Mouse (Mus musculus) spleen, postnatal 4 days (tissue): ENCODE results near the gene Pram1.

ENCODE experiments used
- DNase-seq, 2 experiments: peaks; one replicate each; pipeline ENCODE4 v3.0.0; 2022; ENCODE audit warnings: low spot score in 2 of 2

Gene Pram1

GRCm38 (mm10) chr17:33666813-33667212 lies 29.0 kb downstream of the Pram1 start:
- DNase-seq = no peak

DNA sequence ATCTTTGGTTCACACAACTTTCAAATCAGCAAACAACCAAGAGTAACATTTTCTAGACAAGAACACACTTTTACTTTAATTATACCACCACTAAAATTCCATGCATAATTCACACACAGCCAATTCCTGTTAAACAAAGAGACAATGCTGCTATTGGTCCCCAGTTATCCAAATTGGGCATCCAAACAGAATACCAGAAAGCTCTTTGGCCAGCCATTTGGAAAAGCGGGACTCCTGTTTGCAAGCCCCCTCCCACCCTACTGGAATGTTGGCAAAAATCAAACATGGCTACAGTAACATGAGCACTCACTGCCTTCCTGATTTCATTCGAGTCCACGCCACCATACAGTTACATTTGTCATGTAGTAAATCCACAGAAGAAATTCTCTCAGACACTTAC lies 31.8 kb downstream of the Pram1 start:
- no peak for DNase-seq

GRCm38 (mm10) chr17:33673837-33674236 lies 36.0 kb downstream of the Pram1 start:
- no peak for DNase-seq

- no peak for DNase-seq
Measured at GRCm38 (mm10) chr17:33675452-33675851, 37.6 kb downstream of the Pram1 start.

GRCm38 (mm10) chr17:33676086-33676485 lies 38.2 kb downstream of the Pram1 start:
- DNase-seq = no peak

- DNase-seq = no peak
Measured at GRCm38 (mm10) chr17:33678771-33679170, 40.9 kb downstream of the Pram1 start.

DNA sequence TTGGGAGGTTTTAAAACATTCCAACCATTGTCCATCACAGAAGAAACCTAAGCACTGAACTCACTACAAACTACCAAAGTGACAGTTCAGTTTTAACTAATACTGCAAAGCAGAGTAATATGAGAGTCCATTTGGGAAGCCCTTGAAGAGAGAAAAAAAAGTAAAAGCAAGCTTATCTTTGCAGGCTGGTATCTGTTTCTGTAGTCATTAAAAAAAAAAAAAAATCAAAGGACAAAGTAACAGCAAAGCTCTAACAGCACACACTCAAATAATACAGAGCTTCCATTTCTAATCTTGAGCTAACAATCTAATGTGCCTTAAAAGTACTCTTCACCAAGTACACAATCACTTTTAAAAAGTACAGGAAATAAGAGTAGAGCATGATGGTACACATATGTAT lies 43.9 kb downstream of the Pram1 start:
- no peak for DNase-seq

GRCm38 (mm10) chr17:33684671-33685231 lies 46.9 kb downstream of the Pram1 start:
- peak; percentile 70 to 86 for DNase-seq

DNA sequence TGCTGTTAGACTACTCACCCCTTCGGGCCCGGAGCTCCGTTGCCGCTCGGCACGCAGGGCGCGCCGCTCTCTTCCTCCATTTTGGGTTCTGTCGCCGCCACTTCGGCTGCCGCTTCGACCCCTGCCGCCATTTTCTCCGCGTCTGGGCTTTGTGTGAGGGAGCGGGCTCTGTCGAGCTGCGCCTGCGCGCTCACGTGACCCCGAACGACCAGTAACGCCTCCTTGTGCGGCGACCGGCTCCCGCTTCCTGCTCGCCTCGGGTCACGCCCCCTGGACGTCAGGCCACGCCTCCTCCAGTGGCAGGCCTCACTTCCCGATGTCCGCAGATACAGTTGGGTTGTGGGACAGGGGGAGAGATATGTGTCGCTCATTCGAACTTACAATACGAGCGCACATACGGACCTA lies 47.4 kb downstream of the Pram1 start:
- DNase-seq = peak; percentile 99

DNA sequence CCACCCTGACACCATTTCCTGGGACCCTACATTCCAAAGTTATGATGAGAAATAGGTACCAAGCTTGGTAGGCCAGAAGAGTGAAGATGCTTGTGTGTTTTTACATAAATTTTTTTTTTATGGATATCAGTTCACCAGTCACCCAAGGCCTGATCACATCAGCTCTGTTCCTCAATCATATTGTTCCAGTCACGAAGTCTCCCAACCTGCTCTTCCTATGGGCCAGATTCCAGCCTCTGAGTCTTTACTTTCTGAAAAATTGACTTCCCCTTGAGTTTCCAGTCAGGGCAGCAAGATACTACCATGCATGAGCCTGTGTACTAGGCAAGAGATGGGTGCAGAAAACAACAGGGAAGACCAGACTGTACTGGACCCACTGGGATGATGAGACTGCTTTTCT lies 48.9 kb downstream of the Pram1 start, which contains the start of gene Hnrnpm:
TSS of gene Hnrnpm (minus strand) at position 101 of the 400 bp plus-strand sequence.
- no peak for DNase-seq
